Mouse (Mus musculus) gastrocnemius, postnatal 14 days (tissue): ENCODE results near the gene Ccdc148. TPM values are rescaled to one million over a fixed set of nuclear protein-coding genes. Genes with fewer than 3 reads are reported as not detected.

ENCODE experiments used
- DNase-seq: peaks from one replicate; pipeline ENCODE4 v3.0.0; 2021; ENCODE audit warnings: mixed read lengths
- intact Hi-C: fragments of 180-260 bp; cut with DNase I; formaldehyde crosslinking; loops from one replicate; pipeline ENCODE4 v1.15.1; 2025; ENCODE audit warnings: low total_unique reads
- total RNA-seq, 2 experiments: library from RNA; stranded (reverse); gene quantifications; 2 replicates each; pipeline ENCODE4 v1.2.3; 2021

Gene Ccdc148
- total RNA-seq, 2 experiments from 2014 or later = 0.08 to 0.20 TPM

GRCm38 (mm10) chr2:58799623-58800022 lies 360.9 kb downstream of the Ccdc148 start:
- intact Hi-C loops = no loop called here

DNA sequence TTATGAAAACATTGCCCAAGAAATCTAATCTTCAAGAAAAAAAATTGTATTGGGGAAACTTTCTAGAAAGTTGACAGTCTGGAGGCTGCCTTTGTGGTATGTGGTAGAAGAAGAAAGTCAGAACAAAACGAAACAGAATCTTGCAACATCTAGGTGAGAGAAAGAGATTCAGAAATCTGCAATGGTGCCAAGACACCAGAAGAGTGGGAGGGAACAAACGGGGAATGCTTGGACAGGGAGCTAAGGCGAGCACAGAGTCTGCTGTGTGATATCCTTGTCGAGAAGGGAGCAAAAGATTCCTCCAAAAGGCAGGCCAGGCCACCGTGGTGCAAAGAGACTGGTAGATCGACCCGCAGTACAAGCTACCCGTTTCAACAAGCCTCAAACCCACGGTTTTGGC lies 361.4 kb downstream of the Ccdc148 start:
- DNase-seq = no peak
- intact Hi-C loops = no loop called here

More at GRCm38 (mm10) chr2:58799623-58800022, 360.9 kb downstream of the Ccdc148 start:
- DNase-seq = no peak

DNA sequence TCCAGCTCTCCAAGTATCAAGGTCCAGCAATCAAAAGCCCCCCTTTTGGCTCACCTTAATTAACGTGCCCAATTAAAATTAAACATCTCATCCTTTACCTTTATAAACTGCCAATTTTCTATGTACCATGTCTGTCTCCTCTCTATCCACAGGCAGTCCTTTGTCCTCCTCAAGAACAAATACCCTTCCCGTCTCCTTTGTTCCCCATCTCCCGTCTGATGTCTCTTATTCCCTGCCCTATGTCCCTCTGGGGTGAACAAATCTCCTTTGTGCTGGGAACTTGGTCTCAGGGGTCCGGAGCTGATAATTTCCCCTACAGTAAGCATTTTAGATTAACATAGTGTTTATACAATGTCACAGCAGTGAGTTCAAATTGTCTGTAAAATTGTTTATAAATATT lies 363.0 kb downstream of the Ccdc148 start:
- intact Hi-C loops = no loop called here
- DNase-seq = no peak

DNA sequence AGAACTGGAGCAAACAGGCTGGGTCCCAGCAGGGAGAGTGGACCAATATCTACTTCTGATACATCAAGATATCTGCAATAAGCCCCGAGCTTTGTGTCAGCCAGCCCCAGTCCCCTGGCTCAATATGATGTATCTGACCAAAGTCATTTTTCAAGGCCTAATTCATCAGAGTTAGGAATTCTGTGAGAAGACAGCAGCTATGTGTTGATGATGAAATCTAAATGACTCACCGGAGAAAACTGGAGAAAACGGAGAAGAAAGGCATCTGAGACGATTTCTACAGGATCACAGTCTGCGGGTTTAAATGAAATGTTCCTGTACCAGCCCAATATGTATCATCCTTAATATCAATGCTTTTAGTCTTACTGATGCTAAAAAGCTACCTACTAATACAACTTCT lies 365.1 kb downstream of the Ccdc148 start:
- intact Hi-C loops = no loop called here
- no peak for DNase-seq

DNA sequence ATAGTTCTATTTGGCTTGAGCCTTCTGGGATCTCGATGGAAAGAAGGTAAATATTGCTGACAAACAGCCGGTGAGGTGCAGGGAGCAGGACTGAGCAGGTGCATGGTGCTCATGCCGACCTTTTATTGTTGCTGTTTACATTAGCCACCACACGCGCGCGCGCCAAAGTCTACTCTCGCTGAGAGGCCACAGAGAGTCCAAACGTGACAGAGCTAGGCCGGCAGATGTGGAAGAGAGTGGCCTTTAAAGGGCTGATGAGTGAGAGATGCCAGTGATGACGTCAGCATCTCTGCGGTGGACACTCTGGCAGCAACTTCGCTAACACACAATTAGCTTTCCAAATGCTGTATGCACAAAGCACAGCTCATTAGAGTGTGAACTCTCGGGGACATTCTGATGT lies 366.0 kb downstream of the Ccdc148 start:
- intact Hi-C loops = no loop called here

DNA sequence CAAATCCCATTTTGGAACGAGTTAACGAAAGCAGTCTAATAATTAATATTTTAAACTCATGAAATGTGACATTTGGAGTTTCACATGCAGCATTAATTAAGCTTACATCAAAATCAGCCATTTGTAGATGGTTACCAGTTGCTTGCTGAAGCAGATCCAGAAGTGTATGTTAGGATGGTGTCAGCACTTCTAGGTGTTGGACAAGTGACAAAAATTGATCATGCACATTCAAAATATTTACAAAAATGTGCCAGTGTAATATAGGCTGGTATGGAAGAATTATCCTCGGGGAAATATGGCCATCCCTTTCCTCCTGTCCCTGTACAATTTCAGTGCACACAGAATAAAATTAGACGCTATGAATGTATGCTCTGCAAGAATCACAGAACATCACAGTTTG lies 370.1 kb downstream of the Ccdc148 start:
- intact Hi-C loops = no loop called here
- DNase-seq = no peak

More for the DNA sequence above, 366.0 kb downstream of the Ccdc148 start:
- no peak for DNase-seq

GRCm38 (mm10) chr2:58789934-58790333 lies 370.5 kb downstream of the Ccdc148 start:
- no peak for DNase-seq
- intact Hi-C loops = no loop called here

GRCm38 (mm10) chr2:58787360-58787759 lies 373.1 kb downstream of the Ccdc148 start:
- no peak for DNase-seq
- intact Hi-C loops = no loop called here

- DNase-seq = no peak
- intact Hi-C loops = no loop called here
Observed at GRCm38 (mm10) chr2:58786681-58787080, 373.8 kb downstream of the Ccdc148 start.

DNA sequence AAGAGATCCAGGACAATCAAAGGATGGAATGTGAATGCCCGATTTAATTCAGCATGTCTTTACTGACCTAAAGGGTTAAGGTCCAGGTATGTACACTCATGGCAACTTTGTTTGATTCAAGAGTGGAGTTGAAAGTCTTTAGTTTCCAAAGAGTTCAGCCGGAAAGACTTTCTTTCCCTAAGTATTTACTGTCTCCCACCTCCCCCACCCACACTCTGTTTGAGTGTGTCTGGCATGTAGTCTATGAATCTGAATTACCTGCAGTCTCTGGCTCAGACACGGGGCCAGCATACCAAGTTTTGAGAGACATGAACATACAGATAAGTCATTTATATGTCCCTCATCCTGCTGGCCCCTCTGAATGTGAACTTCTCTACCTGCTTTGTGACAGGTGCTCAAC lies 374.3 kb downstream of the Ccdc148 start:
- intact Hi-C loops = no loop called here
- no peak for DNase-seq

- no peak for DNase-seq
- intact Hi-C loops = no loop called here
Observed at GRCm38 (mm10) chr2:58783526-58783925, 377.0 kb downstream of the Ccdc148 start.

GRCm38 (mm10) chr2:58778986-58779495 lies 381.4 kb downstream of the Ccdc148 start:
- no peak for DNase-seq
- intact Hi-C loops = no loop called here

GRCm38 (mm10) chr2:58773833-58774232 lies 386.6 kb downstream of the Ccdc148 start:
- intact Hi-C loops = no loop called here
- DNase-seq = no peak

Other genes with a start within 250 kb of the Ccdc148 start
- 10 to 100 TPM; 20.0 to 34.2 TPM for gene Pkp4, start 167 bp upstream of the Ccdc148 start, total RNA-seq